Mouse (Mus musculus) liver, postnatal 0 days (tissue): ENCODE data around the gene Gm3532.
"Not testable (repeated sequence)": the region's sequence is repeated elsewhere in the genome, so short reads cannot be mapped to it uniquely, and the experiment has no call there.

Experiments
- CTCF ChIP-seq: sonication (generic); IDR thresholded peaks from 2 replicates; pipeline ENCODE4 v1.5.1; 2016; ENCODE audit warnings: antibody characterized with exemption, low read depth
- EP300 ChIP-seq: IDR thresholded peaks from 2 replicates; pipeline ENCODE4 v1.6.1; 2016; ENCODE audit warnings: antibody characterized with exemption, low read depth, mild to moderate bottlenecking

DNA sequence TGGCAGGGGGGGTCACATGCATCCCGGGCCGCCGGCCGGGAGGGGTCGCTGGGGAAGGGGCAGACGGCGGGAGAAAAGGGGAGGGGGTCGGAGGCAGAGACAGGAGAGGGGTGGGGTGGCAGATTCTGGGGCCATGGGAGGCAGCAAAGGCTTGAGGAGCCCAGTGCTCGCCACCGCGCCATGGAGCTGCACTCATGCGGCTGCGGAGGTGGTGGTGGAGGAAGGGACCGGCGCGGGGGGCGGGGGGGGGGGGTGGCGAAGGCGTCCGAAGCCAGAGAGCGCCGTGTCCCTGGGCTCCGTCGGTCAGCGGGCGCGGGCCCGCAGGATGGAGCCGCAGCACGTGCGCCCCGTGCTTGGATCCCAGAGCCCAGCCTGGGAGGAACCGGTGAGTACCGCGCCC, 36.9 kb upstream of the Gm3532 start, which contains the start of gene Gm3488:
- not testable (repeated sequence) for TF ChIP-seq EP300, CTCF
